Mouse (Mus musculus): ENCODE data around the gene Nop53. TPM values are rescaled to one million over a fixed set of nuclear protein-coding genes. Genes with fewer than 3 reads are reported as not detected.
A peak's percentile ranks its signal among the peaks of the same experiment; 100 is the strongest.

Gene Nop53
- 182 and 190 TPM in 2 replicates for polyA plus RNA-seq (2014; fragmentation: Nextera tagmentation; extraction: Ambion mirVana)

DNA sequence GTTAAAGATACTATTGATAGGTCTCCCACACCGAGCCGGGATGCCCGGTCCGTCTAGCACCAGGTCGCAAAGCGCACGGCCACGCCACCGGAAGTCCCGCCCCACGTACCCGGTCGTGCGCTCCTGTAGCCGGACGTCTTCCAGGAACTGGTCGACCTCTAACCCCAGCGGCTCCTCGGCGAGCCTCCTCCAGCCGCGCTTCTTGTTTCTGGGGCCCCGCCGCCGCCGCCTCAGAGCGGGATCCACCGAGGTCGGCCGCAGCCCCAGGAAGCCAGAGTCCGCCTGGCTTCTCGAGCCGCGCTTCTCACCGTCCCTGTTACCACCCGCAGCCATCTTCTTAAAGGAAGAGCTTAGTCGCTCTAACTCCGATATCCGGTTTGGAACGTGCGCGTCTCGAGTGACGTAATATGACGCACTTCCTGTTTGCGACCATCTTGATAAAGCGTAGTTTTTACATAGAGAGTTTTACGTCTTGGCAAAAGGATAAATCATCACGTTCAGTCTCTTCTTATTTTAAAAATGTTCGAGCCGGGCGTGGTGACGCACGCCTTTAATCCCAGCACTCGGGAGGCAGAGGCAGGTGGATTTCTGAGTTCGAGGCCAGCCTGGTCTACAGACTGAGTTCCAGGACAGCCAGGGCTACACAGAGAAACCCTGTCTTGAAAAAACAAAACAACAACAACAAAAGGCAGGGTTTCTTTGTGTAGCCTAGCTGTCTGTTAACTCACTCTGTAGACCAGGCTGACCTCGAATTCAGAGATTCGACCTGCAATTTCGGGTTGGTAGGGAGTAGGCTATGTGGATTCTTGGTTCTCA lies at the start of gene Nop53:
TSS of gene Nop53 (minus strand) at position 354 of the 816 bp plus-strand sequence.
- peaks cover 54% of the 10 kb centered on the region for H3K36me3 ChIP-seq (ENCODE audit: control insufficient read depth, insufficient read depth, low read length)
- H3K27ac ChIP-seq (ENCODE audit: low read depth): peak within 1 kb of the TSS; percentile 84
- WGBS: 2% methylated on average over 59 of the region's 59 CpGs
- ATAC-seq (replicated peaks; ENCODE audit: low FRiP score, low TSS enrichment, low read depth) (peak; percentile 93), DNase-seq (ENCODE audit: low spot score) (peak; percentile 98)
- peak within 1 kb of the TSS; percentile 65 for H3K9ac ChIP-seq (ENCODE audit: low read length)
- H3K4me1 ChIP-seq (replicated peaks; ENCODE audit: control insufficient read depth, insufficient read depth, low read length): peaks cover 15% of the 10 kb centered on the region
- H3K4me2 ChIP-seq (ENCODE audit: low read length): peak within 1 kb of the TSS; percentile 95
- no peaks in the 10 kb centered on the region for H3K27me3 ChIP-seq (replicated peaks; ENCODE audit: control insufficient read depth, insufficient read depth, low read length)
- no peaks in the 10 kb centered on the region for H3K9me3 ChIP-seq (ENCODE audit: control insufficient read depth, low read length)
- H3K4me3 ChIP-seq (ENCODE audit: low read depth, low read length): peak within 1 kb of the TSS; percentile 92

DNA sequence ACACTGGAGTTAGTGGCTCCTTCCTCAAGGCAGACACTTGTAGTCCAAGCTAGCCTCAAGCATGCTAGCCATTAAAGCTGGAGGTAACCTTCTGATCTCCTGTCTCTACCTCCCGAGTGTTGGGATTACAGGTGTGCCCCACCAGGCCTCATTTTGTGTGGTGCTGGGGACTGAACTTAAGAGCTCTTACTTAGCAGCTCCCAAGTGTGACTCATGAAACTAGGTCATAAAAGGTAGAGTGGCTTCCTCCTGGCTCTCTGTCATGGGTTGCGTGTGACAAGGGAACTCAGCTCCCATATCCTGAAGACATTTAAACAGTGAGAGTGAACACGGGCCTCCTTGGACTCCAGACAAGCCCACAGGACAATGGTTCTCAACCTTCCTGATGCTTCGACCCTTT lies 47.9 kb upstream of the Nop53 start:
- H3K9ac ChIP-seq (ENCODE audit: low read length): no peak overlapping the region
- DNase-seq (ENCODE audit: low spot score) (no peak), ATAC-seq (replicated peaks; ENCODE audit: low FRiP score, low TSS enrichment, low read depth) (no peak)
- H3K36me3 ChIP-seq (ENCODE audit: control insufficient read depth, insufficient read depth, low read length): peaks cover 78% of the 10 kb centered on the region
- no peaks in the 10 kb centered on the region for H3K9me3 ChIP-seq (ENCODE audit: control insufficient read depth, low read length)
- WGBS: 92% methylated on average over 4 of the region's 4 CpGs
- no peak overlapping the region for H3K4me3 ChIP-seq (ENCODE audit: low read depth, low read length)
- no peaks in the 10 kb centered on the region for H3K27me3 ChIP-seq (replicated peaks; ENCODE audit: control insufficient read depth, insufficient read depth, low read length)
- no peak overlapping the region for H3K27ac ChIP-seq (ENCODE audit: low read depth)
- H3K4me2 ChIP-seq (ENCODE audit: low read length): no peak overlapping the region
- no peaks in the 10 kb centered on the region for H3K4me1 ChIP-seq (replicated peaks; ENCODE audit: control insufficient read depth, insufficient read depth, low read length)

DNA sequence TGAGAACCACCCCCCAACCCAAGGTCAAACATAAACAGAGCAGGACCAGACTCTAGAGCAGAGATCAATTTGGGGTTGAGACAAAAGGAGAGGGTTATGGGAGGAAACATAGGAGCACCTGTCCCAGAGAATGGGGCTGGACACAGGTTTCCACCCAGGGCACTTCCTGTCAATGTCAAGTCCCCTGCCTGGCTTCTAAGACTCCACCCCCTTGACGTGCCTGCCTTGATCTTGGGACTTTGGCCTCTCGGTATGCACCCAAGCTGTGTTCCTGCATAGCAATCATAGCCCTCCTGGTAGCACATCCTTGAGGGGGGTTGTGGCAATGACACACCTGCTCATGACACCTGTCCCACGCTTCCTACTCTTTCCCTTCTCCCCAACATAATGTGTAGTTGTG lies 47.3 kb upstream of the Nop53 start:
- ATAC-seq (replicated peaks; ENCODE audit: low FRiP score, low TSS enrichment, low read depth) (peak; percentile 20; the same call in 1 of the 2 replicates), DNase-seq (ENCODE audit: low spot score) (no peak)
- Histone ChIP-seq H3K4me2 (ENCODE audit: low read length) (no peak overlapping the region), H3K27me3 (replicated peaks; ENCODE audit: control insufficient read depth, insufficient read depth, low read length) (no peaks in the 10 kb centered on the region), H3K27ac (ENCODE audit: low read depth) (no peak overlapping the region), H3K9ac (ENCODE audit: low read length) (no peak overlapping the region), H3K4me3 (ENCODE audit: low read depth, low read length) (no peak overlapping the region), H3K4me1 (replicated peaks; ENCODE audit: control insufficient read depth, insufficient read depth, low read length) (no peaks in the 10 kb centered on the region), H3K9me3 (ENCODE audit: control insufficient read depth, low read length) (no peaks in the 10 kb centered on the region), H3K36me3 (ENCODE audit: control insufficient read depth, insufficient read depth, low read length) (peaks cover 84% of the 10 kb centered on the region)
- 83% methylated on average over 3 of the region's 3 CpGs for WGBS

DNA sequence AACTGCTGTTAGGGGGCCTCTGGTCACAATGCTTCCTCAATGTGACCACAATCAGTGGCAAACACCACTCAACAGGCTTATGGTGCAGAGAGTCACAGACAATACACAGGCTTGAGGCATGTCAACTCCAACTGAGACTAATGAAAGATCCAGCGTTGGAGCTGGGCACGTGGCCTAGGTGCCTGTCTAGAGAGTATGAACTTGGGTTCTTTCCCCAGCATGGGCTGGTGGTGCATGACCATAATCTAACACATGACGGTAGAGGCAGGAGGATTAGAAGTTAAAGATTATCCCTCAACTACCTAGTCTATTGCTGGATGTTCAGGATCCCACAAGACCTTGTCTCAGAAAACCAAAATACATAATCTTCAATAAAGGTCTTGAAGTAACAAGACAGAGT lies 45.9 kb upstream of the Nop53 start:
- Histone ChIP-seq H3K27me3 (replicated peaks; ENCODE audit: control insufficient read depth, insufficient read depth, low read length) (no peaks in the 10 kb centered on the region), H3K4me1 (replicated peaks; ENCODE audit: control insufficient read depth, insufficient read depth, low read length) (no peaks in the 10 kb centered on the region), H3K4me2 (ENCODE audit: low read length) (no peak overlapping the region), H3K4me3 (ENCODE audit: low read depth, low read length) (no peak overlapping the region), H3K36me3 (ENCODE audit: control insufficient read depth, insufficient read depth, low read length) (peaks cover 88% of the 10 kb centered on the region), H3K9ac (ENCODE audit: low read length) (no peak overlapping the region), H3K9me3 (ENCODE audit: control insufficient read depth, low read length) (no peaks in the 10 kb centered on the region), H3K27ac (ENCODE audit: low read depth) (no peak overlapping the region)
- no peak for ATAC-seq (replicated peaks; ENCODE audit: low FRiP score, low TSS enrichment, low read depth)
- DNase-seq (ENCODE audit: low spot score): no peak
- WGBS: 90% methylated on average over 3 of the region's 3 CpGs

DNA sequence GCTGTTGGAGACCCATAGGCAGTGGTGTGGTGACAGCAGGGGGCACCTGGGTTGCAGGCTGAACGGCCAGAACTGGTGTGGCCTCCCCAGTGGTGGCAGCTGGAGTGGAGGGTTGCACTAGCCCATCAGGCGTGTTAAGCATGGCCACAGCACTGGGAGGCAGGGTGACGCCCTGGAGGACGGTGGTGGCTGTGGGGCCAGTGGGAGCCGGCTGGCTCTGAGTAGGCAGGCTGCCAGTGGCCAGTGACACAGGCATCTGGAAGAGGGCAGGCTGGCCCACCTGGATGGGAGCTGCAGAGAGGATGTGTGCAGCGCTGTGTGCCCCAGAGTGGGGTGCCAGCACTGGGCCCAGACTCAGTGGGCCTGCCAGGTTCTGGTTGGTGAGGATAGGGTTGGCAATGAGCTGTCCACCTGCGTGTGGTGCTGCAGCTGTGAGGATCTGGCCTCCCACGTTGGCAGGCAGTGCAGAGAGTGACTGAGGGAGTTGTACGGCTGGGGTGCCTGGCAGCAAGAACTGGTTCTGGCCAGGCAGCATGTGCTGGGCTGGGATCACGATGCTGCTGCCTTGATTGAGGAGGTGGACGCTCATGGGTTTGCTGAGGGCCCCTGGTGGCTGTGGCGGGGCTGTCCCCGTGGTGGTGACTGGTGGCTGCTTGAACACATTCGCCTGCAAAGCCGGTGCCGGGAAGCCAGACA lies 41.9 kb upstream of the Nop53 start:
- H3K27ac ChIP-seq (ENCODE audit: low read depth): no peak overlapping the region
- H3K4me1 ChIP-seq (replicated peaks; ENCODE audit: control insufficient read depth, insufficient read depth, low read length): no peaks in the 10 kb centered on the region
- H3K4me3 ChIP-seq (ENCODE audit: low read depth, low read length): no peak overlapping the region
- peaks cover 68% of the 10 kb centered on the region for H3K36me3 ChIP-seq (ENCODE audit: control insufficient read depth, insufficient read depth, low read length)
- H3K4me2 ChIP-seq (ENCODE audit: low read length): no peak overlapping the region
- 90% methylated on average over 16 of the region's 16 CpGs for WGBS
- H3K9me3 ChIP-seq (ENCODE audit: control insufficient read depth, low read length): no peaks in the 10 kb centered on the region
- no peak overlapping the region for H3K9ac ChIP-seq (ENCODE audit: low read length)
- ATAC-seq (replicated peaks; ENCODE audit: low FRiP score, low TSS enrichment, low read depth) (no peak), DNase-seq (ENCODE audit: low spot score) (no peak)
- no peaks in the 10 kb centered on the region for H3K27me3 ChIP-seq (replicated peaks; ENCODE audit: control insufficient read depth, insufficient read depth, low read length)

DNA sequence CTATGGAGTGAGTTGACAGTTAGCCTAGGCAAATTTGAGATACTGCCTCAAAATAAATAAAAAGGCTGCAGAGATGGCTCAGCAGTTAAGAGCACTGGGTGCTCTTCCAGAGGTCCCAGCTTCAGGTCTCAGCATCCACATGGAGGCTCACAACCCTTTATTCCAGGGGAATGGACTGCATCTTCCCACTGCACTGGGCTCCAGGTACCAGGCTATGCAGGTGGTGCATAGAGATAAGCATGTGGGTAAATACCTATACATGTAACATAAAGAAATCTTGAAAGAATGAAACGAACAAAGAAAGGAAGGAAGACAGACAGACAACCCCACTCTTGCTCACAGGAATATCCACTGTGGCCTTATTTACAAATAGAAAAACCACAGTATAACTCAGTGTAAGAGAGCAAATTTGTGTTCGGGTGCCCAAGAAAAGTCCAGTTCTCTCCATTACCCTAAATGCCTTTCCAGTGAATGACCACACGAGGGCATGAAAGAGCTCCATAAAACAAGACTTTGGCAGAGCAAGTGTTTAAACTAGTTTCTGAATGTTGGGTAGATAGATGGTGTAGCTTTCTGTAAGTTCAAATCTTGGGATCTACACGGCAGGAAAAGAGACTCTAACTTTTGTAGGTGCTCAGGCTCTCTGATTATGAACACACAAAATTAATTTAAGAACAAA lies 37.0 kb upstream of the Nop53 start:
- ATAC-seq (replicated peaks; ENCODE audit: low FRiP score, low TSS enrichment, low read depth): no peak
- Histone ChIP-seq H3K27me3 (replicated peaks; ENCODE audit: control insufficient read depth, insufficient read depth, low read length) (no peaks in the 10 kb centered on the region), H3K36me3 (ENCODE audit: control insufficient read depth, insufficient read depth, low read length) (peaks cover 59% of the 10 kb centered on the region), H3K9me3 (ENCODE audit: control insufficient read depth, low read length) (no peaks in the 10 kb centered on the region), H3K9ac (ENCODE audit: low read length) (no peak overlapping the region), H3K4me1 (replicated peaks; ENCODE audit: control insufficient read depth, insufficient read depth, low read length) (no peaks in the 10 kb centered on the region), H3K4me3 (ENCODE audit: low read depth, low read length) (no peak overlapping the region), H3K4me2 (ENCODE audit: low read length) (no peak overlapping the region), H3K27ac (ENCODE audit: low read depth) (no peak overlapping the region)
- WGBS: 38% methylated on average over 4 of the region's 4 CpGs
- DNase-seq (ENCODE audit: low spot score): no peak

DNA sequence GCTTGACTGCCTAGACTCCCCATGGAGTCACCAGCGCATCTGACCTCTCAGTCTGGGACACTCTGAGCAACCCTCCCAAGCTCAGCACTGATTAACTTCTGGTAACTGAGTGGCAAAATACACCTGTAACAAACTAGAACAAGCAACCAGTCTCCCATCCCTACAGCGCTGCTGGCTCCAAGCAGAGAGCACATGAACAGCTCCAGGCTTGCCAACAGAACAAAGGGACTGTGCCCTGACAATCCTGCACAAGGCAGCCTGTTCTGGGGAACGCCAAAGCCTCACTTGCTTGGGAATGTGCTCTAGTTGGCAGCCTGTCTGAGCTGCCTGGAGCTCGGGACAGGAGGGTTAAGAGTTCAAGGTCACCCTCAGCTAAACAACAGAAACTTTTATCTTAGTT lies 35.7 kb upstream of the Nop53 start:
- 80% methylated on average over 4 of the region's 4 CpGs for WGBS
- ATAC-seq (replicated peaks; ENCODE audit: low FRiP score, low TSS enrichment, low read depth): no peak
- Histone ChIP-seq H3K27me3 (replicated peaks; ENCODE audit: control insufficient read depth, insufficient read depth, low read length) (no peaks in the 10 kb centered on the region), H3K4me1 (replicated peaks; ENCODE audit: control insufficient read depth, insufficient read depth, low read length) (no peaks in the 10 kb centered on the region), H3K4me2 (ENCODE audit: low read length) (no peak overlapping the region), H3K9me3 (ENCODE audit: control insufficient read depth, low read length) (no peaks in the 10 kb centered on the region), H3K4me3 (ENCODE audit: low read depth, low read length) (no peak overlapping the region), H3K27ac (ENCODE audit: low read depth) (no peak overlapping the region), H3K9ac (ENCODE audit: low read length) (no peak overlapping the region), H3K36me3 (ENCODE audit: control insufficient read depth, insufficient read depth, low read length) (peaks cover 56% of the 10 kb centered on the region)
- no peak for DNase-seq (ENCODE audit: low spot score)

DNA sequence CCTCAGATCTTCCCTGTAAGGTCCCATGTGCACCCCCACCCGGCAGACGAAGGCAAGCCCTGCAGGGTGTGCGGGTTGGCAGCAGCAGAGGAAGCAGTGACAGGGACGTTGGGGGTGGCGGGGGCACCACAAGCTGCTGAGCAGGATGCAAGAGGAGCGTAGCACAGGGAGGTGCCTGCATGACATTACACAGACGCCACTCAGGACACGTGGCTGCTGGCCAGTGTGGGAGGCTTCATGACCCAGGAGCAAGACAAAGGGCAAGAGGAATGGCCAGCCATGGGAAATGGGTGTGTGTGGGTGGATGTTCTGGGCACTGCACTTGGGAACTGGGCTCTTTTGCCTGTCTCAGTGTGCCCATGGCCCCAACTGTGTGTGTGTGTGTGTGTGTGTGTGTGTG lies 34.4 kb upstream of the Nop53 start:
- WGBS: 71% methylated on average over 8 of the region's 8 CpGs
- Histone ChIP-seq H3K4me1 (replicated peaks; ENCODE audit: control insufficient read depth, insufficient read depth, low read length) (no peaks in the 10 kb centered on the region), H3K36me3 (ENCODE audit: control insufficient read depth, insufficient read depth, low read length) (peaks cover 52% of the 10 kb centered on the region), H3K4me3 (ENCODE audit: low read depth, low read length) (no peak overlapping the region), H3K27ac (ENCODE audit: low read depth) (no peak overlapping the region), H3K9me3 (ENCODE audit: control insufficient read depth, low read length) (no peaks in the 10 kb centered on the region), H3K27me3 (replicated peaks; ENCODE audit: control insufficient read depth, insufficient read depth, low read length) (no peaks in the 10 kb centered on the region), H3K9ac (ENCODE audit: low read length) (no peak overlapping the region), H3K4me2 (ENCODE audit: low read length) (no peak overlapping the region)
- ATAC-seq (replicated peaks; ENCODE audit: low FRiP score, low TSS enrichment, low read depth) (no peak), DNase-seq (ENCODE audit: low spot score) (no peak)

All from intestine, embryonic 14.5 days (tissue).